Mouse (Mus musculus) cerebellum, adult 2 months (tissue): ENCODE results near the gene Ppif.

Source experiments
- CTCF ChIP-seq: fragments of 200-500 bp; IDR thresholded peaks from 2 replicates; pipeline ENCODE4 v1.5.1; 2011; ENCODE audit warnings: low read depth, mild to moderate bottlenecking, control low read depth, low read length, moderate library complexity, borderline replicate concordance; ENCODE audit not compliant: insufficient read depth
- POLR2A ChIP-seq: fragments of 200-500 bp; IDR thresholded peaks from 2 replicates; pipeline ENCODE4 v1.6.1; 2011; ENCODE audit warnings: low read length, control low read depth, borderline replicate concordance; ENCODE audit not compliant: insufficient read depth

GRCm38 (mm10) chr14:25716528-25716927 lies 22.6 kb downstream of the Ppif start:
- TF ChIP-seq CTCF (no peak), POLR2A (no peak)
